Mouse (Mus musculus) bone marrow macrophage, adult 2 months (primary cell): ENCODE results near the gene Itpr1.

ENCODE experiments used
- CTCF ChIP-seq: IDR thresholded peaks from 2 replicates; pipeline ENCODE4 v1.5.1; 2012; ENCODE audit warnings: low read depth, mild to moderate bottlenecking, low read length, moderate library complexity
- POLR2A ChIP-seq: IDR thresholded peaks from 2 replicates; pipeline ENCODE4 v1.6.1; 2012; ENCODE audit warnings: mild to moderate bottlenecking, low read depth, low read length, borderline replicate concordance

GRCm38 (mm10) chr6:108206914-108207566, 5.9 kb upstream of the Itpr1 start:
- TF ChIP-seq CTCF (no peak), POLR2A (no peak)
